Comparison of ENCODE assay signal across 12 mouse cellular contexts in the genomic region with DNA sequence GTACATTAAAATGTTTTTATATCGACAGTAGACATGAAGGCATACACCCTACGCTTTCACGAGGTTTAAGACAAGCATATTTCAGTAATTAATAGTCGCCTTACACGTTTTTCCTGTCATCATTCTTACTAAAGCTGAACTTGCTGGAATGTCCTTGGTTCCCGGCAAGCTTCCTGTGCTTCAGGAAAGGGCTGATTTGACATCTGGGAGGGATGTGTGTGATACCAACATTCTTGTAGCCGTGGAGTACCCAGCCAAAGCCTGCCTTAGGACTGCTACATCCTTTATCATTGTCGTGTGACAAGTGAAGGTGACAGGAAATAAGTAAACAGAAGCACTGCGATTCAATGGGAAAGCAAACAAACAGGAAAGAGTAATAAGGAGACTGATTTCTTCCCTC. TPM values are rescaled to one million over a fixed set of nuclear protein-coding genes. Genes with fewer than 3 reads are reported as not detected.
A peak's percentile ranks its signal among the peaks of the same experiment; 100 is the strongest.
DNase-seq lines count a peak whose midpoint lies in the region; ATAC-seq and TF ChIP-seq lines count a peak whose summit lies in the region.
"Had no signal": no experiment of that assay in that cellular context is flagged by ENCODE, and none has a peak within 500 bp of the region (broad histone marks: within the 10 kb centered on the region; RNA-seq: fewer than 3 reads in every experiment).

No protein-coding gene starts in this region.

- WGBS in heart, embryonic 12.5 days = 29% methylated on average over 9 of the region's 9 CpGs
- 41% methylated on average over 9 of the region's 9 CpGs for WGBS in kidney, embryonic 14.5 days
- WGBS in lung, postnatal 0 days = 10% methylated on average over 9 of the region's 9 CpGs

- H3K36me3 ChIP-seq in heart, embryonic 12.5 days = no peaks in the 10 kb centered on the region
- no peaks in the 10 kb centered on the region for H3K36me3 ChIP-seq in kidney, embryonic 14.5 days (ENCODE audit: control insufficient read depth, insufficient read depth, low read length)
- no peaks in the 10 kb centered on the region for H3K36me3 ChIP-seq in lung, postnatal 0 days (ENCODE audit: insufficient read depth, low read length)
- H3K36me3 ChIP-seq: embryonic facial prominence, embryonic 12.5 days; midbrain, embryonic 15.5 days had no signal

- no peak overlapping the region for H3K4me3 ChIP-seq in heart, embryonic 12.5 days
- H3K4me3 ChIP-seq in kidney, embryonic 14.5 days (ENCODE audit: low read length) = no peak overlapping the region
- no peak overlapping the region for H3K4me3 ChIP-seq in lung, postnatal 0 days (ENCODE audit: low read depth, low read length)
- H3K4me3 ChIP-seq: embryonic facial prominence, embryonic 12.5 days; midbrain, embryonic 15.5 days had no signal

- peaks cover 35% of the 10 kb centered on the region for H3K4me1 ChIP-seq in heart, embryonic 12.5 days (replicated peaks)
- H3K4me1 ChIP-seq in kidney, embryonic 14.5 days (ENCODE audit: control insufficient read depth, insufficient read depth, low read length) = 0 out of 2 replicates have a peak, but pooled peaks cover 4% of the 10 kb centered on the region
- H3K4me1 ChIP-seq in lung, postnatal 0 days (ENCODE audit: insufficient read depth, low read depth, low read length) = no peaks in the 10 kb centered on the region

- H3K9ac ChIP-seq in heart, embryonic 12.5 days = no peak overlapping the region
- no peak overlapping the region for H3K9ac ChIP-seq in kidney, embryonic 14.5 days (ENCODE audit: low read depth, low read length)
- no peak overlapping the region for H3K9ac ChIP-seq in lung, postnatal 0 days (replicated peaks; ENCODE audit: low read depth)
- H3K9ac ChIP-seq: embryonic facial prominence, embryonic 12.5 days; midbrain, embryonic 15.5 days had no signal

- no peaks in the 10 kb centered on the region for H3K27me3 ChIP-seq in heart, embryonic 12.5 days (replicated peaks)
- no peaks in the 10 kb centered on the region for H3K27me3 ChIP-seq in kidney, embryonic 14.5 days (ENCODE audit: control insufficient read depth, insufficient read depth, low read length)
- H3K27me3 ChIP-seq in lung, postnatal 0 days (replicated peaks; ENCODE audit: insufficient read depth, low read length) = no peaks in the 10 kb centered on the region
- H3K27me3 ChIP-seq: embryonic facial prominence, embryonic 12.5 days; midbrain, embryonic 15.5 days had no signal

- no peak for DNase-seq in heart, postnatal 4 days
- DNase-seq in kidney, adult 8-10 months = no peak
- DNase-seq in lung, postnatal 0 days (ENCODE audit: low spot score) = peak; percentile 35
- no peak for DNase-seq in lung, postnatal 4 days
- DNase-seq in layer of hippocampus, adult 11-12 months (ENCODE audit: low spot score) = no peak
- no peak for DNase-seq in gastrocnemius, postnatal 4 days (ENCODE audit: low spot score in 2 of 2)
- DNase-seq: cerebellum, adult 11 months; right cerebral cortex, adult 18-20 months had no signal

- H3K9me3 ChIP-seq in heart, embryonic 12.5 days (replicated peaks) = no peaks in the 10 kb centered on the region
- no peaks in the 10 kb centered on the region for H3K9me3 ChIP-seq in kidney, embryonic 14.5 days (ENCODE audit: control insufficient read depth, low read length)
- H3K9me3 ChIP-seq in lung, postnatal 0 days (ENCODE audit: low read length) = no peaks in the 10 kb centered on the region
- H3K9me3 ChIP-seq: embryonic facial prominence, embryonic 12.5 days; midbrain, embryonic 15.5 days had no signal

- TF ChIP-seq CTCF in lung, postnatal 0 days (IDR thresholded peaks at IDR 0.05) = no peak

- peak overlapping the region; percentile 29 for H3K4me2 ChIP-seq in heart, embryonic 12.5 days
- peak overlapping the region; percentile 8; the same call in 1 of the 2 replicates for H3K4me2 ChIP-seq in kidney, embryonic 14.5 days (replicated peaks; ENCODE audit: low read depth, low read length)
- no peak overlapping the region; the same call in 1 of the 2 replicates for H3K4me2 ChIP-seq in lung, postnatal 0 days (replicated peaks; ENCODE audit: low read depth, low read length)
- H3K4me2 ChIP-seq: embryonic facial prominence, embryonic 12.5 days; midbrain, embryonic 15.5 days had no signal

- H3K27ac ChIP-seq in heart, embryonic 12.5 days (ENCODE audit: poor library complexity, severe bottlenecking) = 0 out of 2 replicates have a peak overlapping the region, but pooled peaks have one; percentile 43
- no peak overlapping the region for H3K27ac ChIP-seq in kidney, embryonic 14.5 days (ENCODE audit: low read depth, low read length)
- no peak overlapping the region for H3K27ac ChIP-seq in lung, postnatal 0 days (ENCODE audit: low read length)
- H3K27ac ChIP-seq: embryonic facial prominence, embryonic 12.5 days; midbrain, embryonic 15.5 days had no signal

- ATAC-seq in heart, embryonic 12.5 days (ENCODE audit: insufficient number of reproducible peaks, low FRiP score) = no peak
- no peak for ATAC-seq in kidney, embryonic 14.5 days (ENCODE audit: low FRiP score, low TSS enrichment)
- peak; percentile 42; the same call in 1 of the 2 replicates for ATAC-seq in lung, postnatal 0 days
- ATAC-seq: midbrain, embryonic 15.5 days had no signal

- TF ChIP-seq EP300 in lung, postnatal 0 days (IDR thresholded peaks at IDR 0.05) = 0 out of 2 replicates have a peak, but pooled peaks have one; percentile 11

RNA-seq across cellular contexts. Expression of a gene that starts 13.5 kb away (rescaled TPM):
- polyA plus RNA-seq in heart, embryonic 12.5 days (2016; fragmentation: Nextera tagmentation; extraction: Ambion mirVana) = 11.0 TPM in 2 replicates
- 10 to 100 TPM; 17.8 to 18.0 TPM for total RNA-seq in heart, postnatal 4 days (2021)
- 8.0 and 15.5 TPM in 2 replicates for polyA plus RNA-seq in kidney, embryonic 14.5 days (2014; fragmentation: Nextera tagmentation; extraction: Ambion mirVana)
- 9.6 and 9.9 TPM in 2 replicates for polyA plus RNA-seq in lung, postnatal 0 days (2015; fragmentation: Nextera tagmentation; extraction: Ambion mirVana)
- total RNA-seq in gastrocnemius, postnatal 4 days (2021) = 10 to 100 TPM; 16.2 to 18.4 TPM
